Mouse (Mus musculus) liver, embryonic 13.5 days (tissue): ENCODE data around the gene Oit1. TPM values are rescaled to one million over a fixed set of nuclear protein-coding genes. Genes with fewer than 3 reads are reported as not detected.

Experiments
- ATAC-seq: fragments of 200-750 bp; cut with Nextera tagmentation; 2 replicates; pipeline ENCODE4 v1.8.0; 2017; ENCODE audit warnings: low read depth, mild to moderate bottlenecking, moderate number of reproducible peaks, moderate library complexity
- DNase-seq: peaks from one replicate; pipeline ENCODE4 v3.0.0; 2022
- H3K27ac ChIP-seq: fragments of 300-500 bp; sonication (generic); 2 replicates; pipeline ENCODE4 v1.5.1; 2015; ENCODE audit warnings: moderate library complexity, mild to moderate bottlenecking, inconsistent platforms
- H3K27me3 ChIP-seq: fragments of 300-500 bp; sonication (generic); 2 replicates; pipeline ENCODE4 v1.6.1; 2015; ENCODE audit warnings: mild to moderate bottlenecking, inconsistent platforms
- H3K36me3 ChIP-seq: fragments of 300-500 bp; sonication (generic); 2 replicates; pipeline ENCODE4 v1.6.1; 2015; ENCODE audit warnings: mild to moderate bottlenecking, inconsistent platforms
- H3K4me1 ChIP-seq: fragments of 300-500 bp; sonication (generic); replicated peaks from 2 replicates; pipeline ENCODE4 v1.6.1; 2015; ENCODE audit warnings: inconsistent platforms
- H3K4me2 ChIP-seq: fragments of 300-500 bp; sonication (generic); 2 replicates; pipeline ENCODE4 v1.6.1; 2015; ENCODE audit warnings: inconsistent platforms, mild to moderate bottlenecking, moderate library complexity
- H3K4me3 ChIP-seq: fragments of 300-500 bp; sonication (generic); replicated peaks from 2 replicates; pipeline ENCODE4 v1.5.1; 2015; ENCODE audit warnings: mild to moderate bottlenecking, inconsistent platforms
- H3K9ac ChIP-seq: fragments of 300-500 bp; sonication (generic); 2 replicates; pipeline ENCODE4 v1.6.1; 2015; ENCODE audit warnings: mild to moderate bottlenecking, inconsistent platforms
- H3K9me3 ChIP-seq: fragments of 300-500 bp; sonication (generic); replicated peaks from 2 replicates; pipeline ENCODE4 v1.6.1; 2016; ENCODE audit warnings: inconsistent platforms
- WGBS: fragments of 180-500 bp; shearing (Covaris S2); methylation state at CpG from one replicate; pipeline ENCODE4 v1.1.7; 2015; ENCODE audit not compliant: insufficient replicate concordance; 5-methylcytosine and 5-hydroxymethylcytosine counted together
- polyA plus RNA-seq: library from polyadenylated mRNA; unstranded; fragments of >200 nt; fragmentation: Nextera tagmentation; extraction: Ambion mirVana; gene quantifications from 2 replicates; pipeline ENCODE4 v1.2.1, GENCODE M21; 2015

Gene Oit1
- polyA plus RNA-seq, 1 experiment from 2014 or later = not detected

- WGBS = 5% methylated on average over 23 of the region's 23 CpGs
- Histone ChIP-seq H3K27ac (no peak overlapping the region), H3K4me2 (peak overlapping the region; percentile 30), H3K9ac (no peak overlapping the region), H3K4me3 (no peak overlapping the region), H3K36me3 (no peaks in the 10 kb centered on the region), H3K4me1 (no peaks in the 10 kb centered on the region), H3K9me3 (no peaks in the 10 kb centered on the region), H3K27me3 (peaks cover 42% of the 10 kb centered on the region)
- DNase-seq = no peak
- no peak for ATAC-seq
Observed at GRCm38 (mm10) chr14:8316366-8317193, 62.0 kb downstream of the Oit1 start.

- peaks cover 42% of the 10 kb centered on the region for H3K27me3 ChIP-seq
- H3K4me2 ChIP-seq = no peak overlapping the region
- H3K9me3 ChIP-seq = no peaks in the 10 kb centered on the region
- DNase-seq (no peak), ATAC-seq (no peak)
- 55% methylated on average over 6 of the region's 6 CpGs for WGBS
- no peaks in the 10 kb centered on the region for H3K36me3 ChIP-seq
- H3K4me1 ChIP-seq = no peaks in the 10 kb centered on the region
- H3K27ac ChIP-seq = no peak overlapping the region
- H3K9ac ChIP-seq = no peak overlapping the region
- no peak overlapping the region for H3K4me3 ChIP-seq
Observed at GRCm38 (mm10) chr14:8315169-8315568, 63.4 kb downstream of the Oit1 start.

- Histone ChIP-seq H3K4me2 (no peak overlapping the region), H3K36me3 (no peaks in the 10 kb centered on the region), H3K9ac (no peak overlapping the region), H3K9me3 (no peaks in the 10 kb centered on the region), H3K27me3 (peaks cover 42% of the 10 kb centered on the region), H3K4me1 (no peaks in the 10 kb centered on the region), H3K27ac (no peak overlapping the region), H3K4me3 (no peak overlapping the region)
- no peak for DNase-seq
- ATAC-seq = no peak
- 12% methylated on average over 3 of the region's 3 CpGs for WGBS
Observed at GRCm38 (mm10) chr14:8314536-8314935, 64.0 kb downstream of the Oit1 start.

- WGBS = 43% methylated on average over 7 of the region's 7 CpGs
- DNase-seq (no peak), ATAC-seq (no peak)
- H3K27me3 ChIP-seq = peaks cover 42% of the 10 kb centered on the region
- H3K9me3 ChIP-seq = no peaks in the 10 kb centered on the region
- H3K4me3 ChIP-seq = no peak overlapping the region
- no peaks in the 10 kb centered on the region for H3K36me3 ChIP-seq
- no peak overlapping the region for H3K27ac ChIP-seq
- H3K9ac ChIP-seq = no peak overlapping the region
- H3K4me2 ChIP-seq = no peak overlapping the region
- no peaks in the 10 kb centered on the region for H3K4me1 ChIP-seq
Observed at GRCm38 (mm10) chr14:8313877-8314276, 64.7 kb downstream of the Oit1 start.

GRCm38 (mm10) chr14:8309621-8310141 is 68.9 kb downstream of the Oit1 start:
- Histone ChIP-seq H3K4me2 (no peak overlapping the region), H3K36me3 (no peaks in the 10 kb centered on the region), H3K4me1 (no peaks in the 10 kb centered on the region), H3K9me3 (no peaks in the 10 kb centered on the region), H3K27me3 (peaks cover under 1% of the 10 kb centered on the region), H3K4me3 (no peak overlapping the region), H3K27ac (no peak overlapping the region), H3K9ac (no peak overlapping the region)
- no peak for DNase-seq
- no peak for ATAC-seq
- WGBS = 21% methylated on average over 9 of the region's 9 CpGs

- Histone ChIP-seq H3K4me2 (no peak overlapping the region), H3K9ac (no peak overlapping the region), H3K4me3 (no peak overlapping the region), H3K4me1 (no peaks in the 10 kb centered on the region), H3K27ac (no peak overlapping the region), H3K36me3 (no peaks in the 10 kb centered on the region), H3K9me3 (no peaks in the 10 kb centered on the region), H3K27me3 (no peaks in the 10 kb centered on the region)
- ATAC-seq (no peak), DNase-seq (no peak)
- WGBS = 47% methylated on average over 3 of the region's 3 CpGs
Observed at GRCm38 (mm10) chr14:8308650-8309049, 69.9 kb downstream of the Oit1 start.

GRCm38 (mm10) chr14:8306884-8307283 is 71.7 kb downstream of the Oit1 start:
- no peaks in the 10 kb centered on the region for H3K36me3 ChIP-seq
- no peaks in the 10 kb centered on the region for H3K27me3 ChIP-seq
- ATAC-seq = no peak
- no peak overlapping the region for H3K4me3 ChIP-seq
- no peaks in the 10 kb centered on the region for H3K9me3 ChIP-seq
- 0 out of 2 replicates have a peak, but pooled peaks cover 2% of the 10 kb centered on the region for H3K4me1 ChIP-seq
- no peak for DNase-seq
- H3K27ac ChIP-seq = no peak overlapping the region
- no peak overlapping the region for H3K4me2 ChIP-seq
- 39% methylated on average over 6 of the region's 6 CpGs for WGBS
- H3K9ac ChIP-seq = no peak overlapping the region

- Histone ChIP-seq H3K4me2 (no peak overlapping the region), H3K9me3 (no peaks in the 10 kb centered on the region), H3K27ac (no peak overlapping the region), H3K36me3 (no peaks in the 10 kb centered on the region), H3K4me1 (0 out of 2 replicates have a peak, but pooled peaks cover 2% of the 10 kb centered on the region), H3K27me3 (no peaks in the 10 kb centered on the region), H3K9ac (no peak overlapping the region), H3K4me3 (no peak overlapping the region)
- DNase-seq (no peak), ATAC-seq (no peak)
- 56% methylated on average over 3 of the region's 3 CpGs for WGBS
Observed at GRCm38 (mm10) chr14:8305014-8305413, 73.5 kb downstream of the Oit1 start.

GRCm38 (mm10) chr14:8304082-8304481 is 74.5 kb downstream of the Oit1 start:
- no peak overlapping the region for H3K4me3 ChIP-seq
- H3K27ac ChIP-seq = no peak overlapping the region
- DNase-seq (no peak), ATAC-seq (no peak)
- no peak overlapping the region for H3K4me2 ChIP-seq
- no peaks in the 10 kb centered on the region for H3K36me3 ChIP-seq
- H3K4me1 ChIP-seq = 0 out of 2 replicates have a peak, but pooled peaks cover 2% of the 10 kb centered on the region
- H3K9me3 ChIP-seq = no peaks in the 10 kb centered on the region
- peaks cover 6% of the 10 kb centered on the region; the same call in 1 of the 2 replicates for H3K27me3 ChIP-seq
- no peak overlapping the region for H3K9ac ChIP-seq

GRCm38 (mm10) chr14:8302687-8303086 is 75.9 kb downstream of the Oit1 start:
- Histone ChIP-seq H3K9ac (no peak overlapping the region), H3K36me3 (no peaks in the 10 kb centered on the region), H3K27ac (no peak overlapping the region), H3K9me3 (no peaks in the 10 kb centered on the region), H3K27me3 (peaks cover 6% of the 10 kb centered on the region; the same call in 1 of the 2 replicates), H3K4me3 (no peak overlapping the region), H3K4me2 (no peak overlapping the region), H3K4me1 (0 out of 2 replicates have a peak, but pooled peaks cover 2% of the 10 kb centered on the region)
- DNase-seq (no peak), ATAC-seq (no peak)
- 14% methylated on average over 10 of the region's 10 CpGs for WGBS

- Histone ChIP-seq H3K4me1 (0 out of 2 replicates have a peak, but pooled peaks cover 2% of the 10 kb centered on the region), H3K9me3 (no peaks in the 10 kb centered on the region), H3K27ac (no peak overlapping the region), H3K4me3 (no peak overlapping the region), H3K36me3 (no peaks in the 10 kb centered on the region), H3K4me2 (no peak overlapping the region), H3K9ac (no peak overlapping the region), H3K27me3 (peaks cover 6% of the 10 kb centered on the region; the same call in 1 of the 2 replicates)
- ATAC-seq (no peak), DNase-seq (peak; percentile 13)
- 16% methylated on average over 8 of the region's 8 CpGs for WGBS
Observed at GRCm38 (mm10) chr14:8300281-8300680, 78.3 kb downstream of the Oit1 start.
